Mouse (Mus musculus) skeletal muscle tissue, postnatal 0 days (tissue): ENCODE measurements around the gene Gigyf2. TPM values are rescaled to one million over a fixed set of nuclear protein-coding genes. Genes with fewer than 3 reads are reported as not detected.

ENCODE experiments used
- polyA plus RNA-seq: library from polyadenylated mRNA; unstranded; fragments of >200 nt; fragmentation: Nextera tagmentation; extraction: Ambion mirVana; gene quantifications from 2 replicates; pipeline ENCODE4 v1.2.1, GENCODE M21; 2015

Gene Gigyf2
- 21.3 and 21.9 TPM in 2 replicates for polyA plus RNA-seq

GRCm38 (mm10) chr1:87326742-87327163, at the start of gene Gigyf2:
Gigyf2 (plus strand) TSS chr1:87326998.

GRCm38 (mm10) chr1:87394594-87394993, 67.8 kb downstream of the Gigyf2 start, which contains the start of gene Kcnj13:
Kcnj13 (minus strand) TSS chr1:87394729.

GRCm38 (mm10) chr1:87469971-87470370, 143.2 kb downstream of the Gigyf2 start, which contains the start of gene Snorc:
Snorc (plus strand) TSS chr1:87470271.

Other genes starting within 250 kb of the Gigyf2 start
- not detected in 2 replicates for gene Alppl2, start 237.1 kb upstream of the Gigyf2 start, polyA plus RNA-seq
- gene Alpi, start 225.4 kb upstream of the Gigyf2 start, polyA plus RNA-seq, result not detected in 2 replicates
- gene Akp3, start 202.0 kb upstream of the Gigyf2 start, polyA plus RNA-seq, result not detected in 2 replicates
- 0.06 and 0.18 TPM in 2 replicates for gene Ecel1, start 170.5 kb upstream of the Gigyf2 start, polyA plus RNA-seq
- gene Prss56, start 143.7 kb upstream of the Gigyf2 start, polyA plus RNA-seq, result 0.24 and 0.26 TPM in 2 replicates
- 28.5 and 32.9 TPM in 2 replicates for gene Chrnd, start 136.4 kb upstream of the Gigyf2 start, polyA plus RNA-seq
- 57.5 and 57.9 TPM in 2 replicates for gene Chrng, start 122.3 kb upstream of the Gigyf2 start, polyA plus RNA-seq
- gene Eif4e2, start 113.1 kb upstream of the Gigyf2 start, polyA plus RNA-seq, result 140 and 147 TPM in 2 replicates
- gene Efhd1, start 62.6 kb upstream of the Gigyf2 start, polyA plus RNA-seq, result 4.6 and 5.2 TPM in 2 replicates
- gene Kcnj13, start 67.7 kb downstream of the Gigyf2 start, polyA plus RNA-seq, result 0.35 and 1.4 TPM in 2 replicates
- gene Snorc, start 143.3 kb downstream of the Gigyf2 start, polyA plus RNA-seq, result 6.4 TPM in 1 of 2 replicates, not detected in the other
- gene Neu2, start 182.9 kb downstream of the Gigyf2 start, polyA plus RNA-seq, result 1.4 and 1.7 TPM in 2 replicates
- 0.21 and 0.49 TPM in 2 replicates for gene Ngef, start 246.9 kb downstream of the Gigyf2 start, polyA plus RNA-seq